Mouse (Mus musculus) retina, postnatal 7 days (tissue): ENCODE measurements around the gene Ccser2.

Experiments
- DNase-seq: peaks from one replicate; pipeline ENCODE4 v3.0.0-alpha.2; 2012; ENCODE audit warnings: low read depth, low spot score

The Ccser2 gene

DNA sequence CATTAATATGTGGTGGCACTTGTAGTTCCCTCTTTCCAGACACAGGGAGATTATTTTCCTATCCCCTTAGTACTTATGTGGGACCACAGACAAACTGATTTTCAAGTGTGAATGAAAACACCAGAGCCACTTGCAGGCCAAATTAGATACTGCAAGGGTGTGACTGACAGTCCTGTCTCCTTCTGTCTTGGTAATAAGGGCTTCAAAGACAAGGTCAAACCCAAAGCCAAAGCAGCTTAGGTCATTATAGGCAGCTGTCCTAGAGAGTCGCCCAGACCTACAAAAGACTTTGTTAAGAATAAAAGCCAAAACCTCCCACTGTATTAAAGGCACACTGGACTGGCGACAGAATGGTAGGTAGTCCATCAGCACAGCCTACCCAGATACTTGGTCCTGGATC, 30.6 kb downstream of the Ccser2 start:
- no peak for DNase-seq

GRCm38 (mm10) chr14:36937080-36937878, 31.3 kb downstream of the Ccser2 start:
- DNase-seq = peak; percentile 58

GRCm38 (mm10) chr14:36932638-36933382, 35.8 kb downstream of the Ccser2 start:
- DNase-seq = no peak

DNA sequence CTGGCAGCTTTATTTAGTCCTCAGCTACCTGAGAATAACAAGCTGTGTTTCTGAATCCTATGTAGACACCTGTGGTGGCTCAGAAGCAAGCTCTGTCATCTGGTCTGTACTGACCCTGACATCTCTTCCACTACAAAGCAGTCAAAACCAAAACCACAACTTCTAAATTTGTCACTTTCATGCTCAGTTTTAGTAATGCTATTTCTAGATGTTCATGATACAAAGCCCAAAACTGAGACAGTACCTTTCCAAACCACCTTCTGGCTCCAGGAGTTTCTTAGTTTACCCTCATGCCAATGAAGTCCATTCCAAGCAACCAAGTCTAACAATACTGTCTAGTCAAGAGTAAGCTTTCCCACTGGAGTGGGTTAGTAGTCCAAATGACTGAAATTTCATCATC, 36.5 kb downstream of the Ccser2 start:
- DNase-seq = no peak

DNA sequence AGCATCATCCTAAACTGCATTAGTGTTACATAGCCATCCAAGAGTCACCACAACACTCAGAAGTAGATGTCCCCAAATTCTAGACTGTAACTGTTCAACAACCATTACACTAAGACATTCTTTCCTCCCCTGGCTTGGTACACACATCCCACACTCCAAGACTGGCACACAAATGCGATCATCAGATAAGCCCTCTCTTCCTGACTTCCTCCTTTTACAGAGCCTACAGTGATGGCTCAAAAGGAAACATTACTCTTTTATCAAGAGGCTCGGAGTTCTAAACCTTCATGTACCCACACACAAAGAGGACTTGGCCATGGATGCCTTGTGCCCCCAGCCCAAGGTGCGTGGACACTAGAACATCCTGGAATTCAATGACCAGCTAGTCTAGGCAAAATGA, 45.2 kb downstream of the Ccser2 start:
- DNase-seq = no peak

DNA sequence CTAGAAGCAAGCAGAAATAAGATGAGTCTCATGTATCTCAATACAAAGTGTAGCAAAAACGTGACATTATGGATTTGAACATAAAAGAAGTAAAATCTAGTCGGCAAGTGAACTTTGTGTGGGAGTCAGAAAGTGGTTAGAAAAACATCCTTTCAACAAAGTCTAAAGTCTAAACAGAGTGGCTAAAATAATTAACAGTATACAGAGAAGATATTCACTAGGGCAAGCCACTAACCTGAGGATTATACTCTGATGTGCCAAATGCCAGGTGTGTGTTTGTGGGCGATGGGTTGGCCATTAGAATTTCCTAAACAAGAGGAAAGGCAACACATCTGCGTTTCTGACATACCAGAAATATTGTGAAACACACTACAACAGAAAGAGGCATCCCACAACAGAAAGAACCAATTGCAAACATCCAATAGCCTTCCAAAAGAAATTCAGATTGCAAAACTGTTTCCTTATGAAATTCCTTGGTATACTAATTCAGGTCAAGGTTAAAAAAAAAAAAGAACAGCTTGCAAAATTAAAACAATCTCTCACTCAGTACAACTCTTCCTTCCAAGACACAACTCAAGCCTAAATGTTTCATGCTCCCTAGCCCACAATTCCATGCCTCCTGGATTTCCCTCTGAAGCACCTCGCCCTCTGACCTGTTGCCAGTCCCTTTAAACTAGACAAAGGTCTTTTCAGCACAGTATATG, 47.1 kb downstream of the Ccser2 start:
- DNase-seq = no peak

DNA sequence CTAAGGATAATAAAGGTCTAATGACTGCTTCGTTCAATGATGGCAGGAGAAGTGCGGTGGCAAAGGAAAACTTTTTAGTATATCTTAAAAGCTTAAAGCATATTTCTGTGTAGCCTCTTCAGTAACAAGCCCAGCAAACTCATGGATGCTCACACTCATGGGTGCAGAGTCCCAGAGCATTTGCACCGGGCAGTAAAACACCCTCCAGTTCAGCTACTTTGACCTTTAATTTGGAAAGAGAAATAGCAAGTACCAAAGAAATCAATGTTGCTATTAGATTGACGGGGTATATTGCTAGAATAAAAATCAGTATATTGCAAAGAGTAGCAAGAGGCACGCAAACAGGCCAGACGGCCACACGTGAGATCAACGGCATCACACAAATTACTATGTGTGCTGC, 48.7 kb downstream of the Ccser2 start:
- no peak for DNase-seq

DNA sequence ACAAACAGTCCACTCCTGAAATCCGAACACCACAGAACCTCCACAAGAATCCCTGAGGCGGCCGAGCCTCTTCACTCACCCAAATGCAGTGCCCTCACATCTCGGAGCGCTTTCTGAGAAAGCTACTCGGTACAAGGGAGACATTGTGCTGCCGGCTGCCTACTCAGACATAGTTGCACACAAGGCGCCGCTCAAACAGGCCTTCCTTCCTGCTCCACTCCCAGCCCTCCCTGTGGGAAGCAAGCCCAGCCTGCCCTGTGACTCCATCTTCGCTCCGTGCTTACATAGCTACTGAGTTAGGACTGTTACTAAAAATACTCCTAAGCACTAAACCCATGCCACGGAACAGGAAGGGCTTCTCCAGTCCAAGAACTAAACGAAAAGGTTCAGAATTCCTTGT, 49.4 kb downstream of the Ccser2 start:
- no peak for DNase-seq

DNA sequence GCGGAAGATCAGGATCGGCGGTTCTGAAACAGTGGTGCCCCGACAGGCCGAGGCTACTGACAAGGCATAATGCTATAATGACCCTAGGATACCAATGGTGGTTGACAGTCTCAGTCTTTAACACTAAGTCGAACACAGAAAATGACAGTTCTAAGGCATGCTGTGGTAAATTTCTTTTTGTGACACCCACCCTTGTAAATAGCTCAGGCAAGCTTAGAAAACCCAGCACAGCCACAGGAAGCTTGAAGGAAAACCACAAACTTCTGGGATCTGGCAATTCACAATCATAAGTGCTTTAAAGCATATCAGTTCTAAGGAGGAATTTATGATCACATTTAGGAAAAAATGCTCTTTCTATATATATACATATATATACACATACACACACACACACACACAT, 53.4 kb downstream of the Ccser2 start:
- DNase-seq = no peak

DNA sequence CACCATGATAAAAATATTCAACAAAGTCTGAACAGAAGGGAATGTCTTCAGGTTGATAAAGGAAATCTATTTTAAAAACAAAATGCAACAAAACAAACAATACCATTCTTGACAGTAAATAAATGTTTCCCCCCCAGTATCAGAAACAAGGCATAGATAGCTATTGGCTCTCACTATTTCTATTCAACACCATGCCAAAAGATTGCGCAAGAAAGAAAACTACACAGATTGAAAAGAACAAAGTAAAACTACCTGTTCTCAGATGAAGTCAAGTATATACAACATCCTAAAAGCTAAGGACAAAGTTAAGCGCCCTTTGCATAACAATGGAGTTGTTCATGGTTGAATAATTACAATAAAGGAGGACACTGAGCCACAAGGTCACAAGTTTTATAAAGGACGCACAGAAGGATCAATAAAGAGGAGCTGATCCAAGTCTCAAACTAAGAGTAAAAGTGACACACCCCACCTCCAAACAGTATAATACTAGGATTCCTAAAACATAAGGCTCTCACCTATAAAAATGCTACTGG, 54.0 kb downstream of the Ccser2 start:
- no peak for DNase-seq

DNA sequence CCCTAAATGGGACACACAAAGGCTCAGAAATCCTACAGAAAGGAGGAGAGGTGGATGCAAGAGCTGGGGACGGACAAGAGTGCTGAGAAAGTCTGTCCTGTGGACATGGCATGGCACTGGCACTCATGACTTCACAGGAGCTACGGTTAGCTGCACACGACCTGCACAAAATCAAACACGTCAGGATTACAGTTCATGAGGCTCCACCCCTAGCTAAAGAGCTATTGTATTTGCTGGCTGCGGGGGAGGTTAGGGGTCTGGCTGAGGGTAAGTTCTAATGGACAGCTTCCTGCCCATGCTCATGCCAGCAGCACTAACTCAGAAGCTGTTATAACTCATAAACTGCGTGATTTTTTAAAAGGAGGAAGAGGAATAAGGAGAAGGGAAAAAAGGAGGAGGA, 56.8 kb downstream of the Ccser2 start:
- no peak for DNase-seq

- no peak for DNase-seq
Measured at GRCm38 (mm10) chr14:36905809-36906522, 62.6 kb downstream of the Ccser2 start.

DNA sequence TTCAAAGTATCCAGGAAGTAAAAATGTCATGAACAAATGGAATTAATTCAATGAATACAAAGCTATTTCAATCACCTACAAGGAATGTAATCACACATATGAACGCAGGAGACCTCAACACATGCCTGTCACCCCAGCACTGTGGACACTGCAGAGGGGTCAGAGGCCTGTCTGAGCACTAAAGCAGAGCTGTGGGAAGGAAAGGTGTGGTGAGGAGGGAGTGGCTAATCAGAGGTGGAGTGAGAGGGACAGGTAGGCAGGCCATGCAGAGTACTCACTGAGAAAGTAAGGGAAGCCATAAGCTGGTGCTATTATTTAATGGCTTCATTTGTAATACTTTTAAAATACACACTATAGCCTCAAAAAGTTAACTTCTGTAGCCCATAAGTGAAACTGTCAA, 64.4 kb downstream of the Ccser2 start:
- no peak for DNase-seq

GRCm38 (mm10) chr14:36900883-36901282, 67.7 kb downstream of the Ccser2 start:
- no peak for DNase-seq

DNA sequence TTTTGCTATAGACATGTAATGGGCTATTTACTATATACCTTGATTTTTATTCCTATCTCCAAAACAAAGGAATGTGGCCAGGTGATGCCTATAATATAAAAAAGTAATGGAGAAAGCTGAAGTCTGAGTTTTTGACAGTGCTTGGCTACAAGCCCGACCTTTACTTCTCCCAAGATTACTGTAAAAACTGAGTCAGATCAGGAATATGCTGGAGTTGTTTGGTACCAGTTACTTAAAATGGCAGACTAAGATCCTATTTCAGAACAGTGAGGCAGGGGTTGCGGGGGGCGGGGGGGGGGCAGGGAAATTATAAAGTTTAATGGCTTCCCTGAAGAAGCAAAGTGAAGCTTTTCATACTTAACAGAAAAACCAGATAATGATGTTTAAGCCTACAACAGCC, 73.9 kb downstream of the Ccser2 start:
- no peak for DNase-seq

DNA sequence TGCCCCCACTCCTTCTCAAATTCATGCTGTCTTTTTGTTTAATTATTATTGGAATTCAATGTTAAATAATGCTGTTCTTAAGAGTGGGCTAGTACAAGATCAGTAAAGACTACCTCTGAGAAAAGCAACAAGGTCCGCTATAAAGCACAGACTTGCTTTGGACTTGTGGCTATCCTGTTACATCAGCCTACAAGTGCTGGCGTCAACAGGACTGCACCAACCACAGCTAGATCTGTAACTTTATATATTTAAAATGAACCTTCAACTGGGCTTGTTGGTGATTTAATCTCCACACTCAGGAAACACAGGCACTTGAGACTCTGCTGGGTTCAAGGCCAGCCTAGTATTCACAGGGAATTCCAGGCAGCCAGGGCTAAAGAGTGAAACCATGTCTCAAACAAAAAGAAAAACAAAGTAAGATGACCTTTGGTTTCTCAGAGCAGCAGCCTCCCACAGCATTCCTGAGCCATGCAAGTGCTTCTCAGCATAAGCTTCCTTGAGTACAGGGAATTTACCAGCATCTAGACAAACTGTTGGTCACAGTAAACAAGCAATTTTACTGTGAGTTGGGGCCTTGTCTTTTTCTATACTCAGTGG, 75.7 kb downstream of the Ccser2 start:
- no peak for DNase-seq

GRCm38 (mm10) chr14:36890130-36890529, 78.4 kb downstream of the Ccser2 start:
- no peak for DNase-seq

DNA sequence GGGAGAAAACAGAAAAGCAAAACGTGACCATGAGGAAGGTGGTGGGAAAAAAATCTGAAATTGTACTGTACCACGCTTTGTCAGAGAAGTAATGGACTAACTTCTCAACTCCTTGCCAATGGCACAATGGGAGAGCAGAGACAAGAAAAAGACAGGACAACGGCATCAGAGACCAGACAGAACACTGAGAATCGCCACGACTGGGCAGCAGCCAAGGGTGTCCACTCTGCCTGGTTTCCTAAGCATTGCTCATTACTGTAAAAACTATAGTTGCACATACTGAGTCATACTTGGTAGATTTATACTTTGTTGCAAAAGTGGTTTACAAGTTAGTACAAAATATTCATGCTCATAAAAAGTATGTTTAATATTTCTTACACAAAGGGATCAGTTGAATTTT, 82.9 kb downstream of the Ccser2 start:
- DNase-seq = no peak

DNA sequence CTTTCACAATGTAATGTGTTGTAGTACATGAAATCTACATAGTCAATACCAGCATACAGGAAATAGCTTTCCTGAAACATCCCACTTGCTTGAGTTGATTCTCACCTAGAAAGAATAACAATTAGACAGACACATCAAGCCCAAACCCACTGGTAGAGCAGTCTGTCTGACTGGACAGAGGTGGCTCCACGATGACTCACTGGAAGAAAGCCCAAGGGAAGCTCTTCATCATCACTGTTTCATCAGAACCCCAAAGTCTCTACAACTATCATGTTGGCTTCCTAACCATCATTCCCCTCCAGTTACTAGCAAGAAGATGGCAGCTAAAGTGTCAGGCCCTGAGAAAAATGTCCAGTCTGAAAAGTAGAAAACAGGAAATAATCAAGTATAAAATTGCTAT, 83.5 kb downstream of the Ccser2 start:
- DNase-seq = no peak

GRCm38 (mm10) chr14:36883576-36883975, 85.0 kb downstream of the Ccser2 start:
- no peak for DNase-seq

DNA sequence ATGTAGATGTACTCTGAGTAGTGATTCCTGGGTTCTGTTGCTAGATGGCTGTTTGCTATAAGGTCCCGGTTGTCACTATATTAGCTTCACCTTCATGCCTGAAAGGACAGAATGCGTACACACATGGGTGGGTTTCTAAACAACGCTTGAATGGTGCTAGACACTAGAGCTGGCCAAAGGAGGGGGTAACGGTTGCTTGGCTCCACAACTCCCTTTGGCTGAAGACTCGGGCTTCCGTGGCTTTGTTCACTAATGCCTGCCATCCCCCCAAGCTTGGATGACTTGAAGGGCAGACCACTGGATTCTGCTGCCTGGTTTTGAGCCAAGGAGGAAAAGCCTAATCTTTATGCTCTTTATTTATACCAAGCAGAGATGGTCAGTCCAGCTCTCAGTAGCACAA, 98.3 kb downstream of the Ccser2 start:
- DNase-seq = no peak
